ENCODE assay signal across 8 mouse cellular contexts in genomic region chr8:84978248-84978940, GRCm38 (mm10). TPM values are rescaled to one million over a fixed set of nuclear protein-coding genes. Genes with fewer than 3 reads are reported as not detected.
DNase-seq lines count a peak whose midpoint lies in the region; ATAC-seq and TF ChIP-seq lines count a peak whose summit lies in the region.

Junb (minus strand) TSS chr8:84978718.

- WGBS in intestine, embryonic 14.5 days: under 1% methylated on average over 63 of the region's 63 CpGs

- peak within 1 kb of the TSS; percentile 87 for H3K4me3 ChIP-seq in cortical plate, adult 2 months (ENCODE audit: insufficient read depth, low read length)
- peak within 1 kb of the TSS; percentile 54 for H3K4me3 ChIP-seq in intestine, embryonic 14.5 days (ENCODE audit: low read depth, low read length)

- peaks cover 19% of the 10 kb centered on the region for H3K36me3 ChIP-seq in intestine, embryonic 14.5 days (ENCODE audit: control insufficient read depth, insufficient read depth, low read length)

- peak; percentile 98 for DNase-seq in gastrocnemius, postnatal 25 days
- peak; percentile 94 for DNase-seq in intestine, embryonic 14.5 days (ENCODE audit: low spot score)
- peak; percentile 92 to 97 for DNase-seq in left cerebral cortex, postnatal 10 days (ENCODE audit: extremely low spot score in 1 of 2, low spot score in 2 of 2)
- peak; percentile 96 to 97 for DNase-seq in right cerebral cortex, postnatal 10 days (ENCODE audit: low spot score in 2 of 2)
- DNase-seq in urinary bladder, postnatal 14 days (ENCODE audit: low spot score): peak; percentile 95

- H3K9ac ChIP-seq in intestine, embryonic 14.5 days (ENCODE audit: low read length): peak within 1 kb of the TSS; percentile 67

- H3K4me1 ChIP-seq in cortical plate, adult 2 months (ENCODE audit: control insufficient read depth, insufficient read depth, low read length): peaks cover 1% of the 10 kb centered on the region; the same call in 1 of the 2 replicates
- H3K4me1 ChIP-seq in intestine, embryonic 14.5 days (replicated peaks; ENCODE audit: control insufficient read depth, insufficient read depth, low read length): peaks cover 64% of the 10 kb centered on the region

- no peak for TF ChIP-seq CTCF in cortical plate, adult 2 months (IDR thresholded peaks at IDR 0.05; ENCODE audit: extremely low read depth, insufficient read depth, low read length)

- no peaks in the 10 kb centered on the region for H3K9me3 ChIP-seq in intestine, embryonic 14.5 days (ENCODE audit: control insufficient read depth, low read length)

- intact Hi-C loops in left cerebral cortex, postnatal 10 days (cut with DNase I): no loop called here

- peak; percentile 100 for TF ChIP-seq POLR2A in cortical plate, adult 2 months (IDR thresholded peaks at IDR 0.05; ENCODE audit: extremely low read depth, insufficient read depth, low read length)

- ATAC-seq in activated CD4-positive, CD25-positive, alpha-beta regulatory T cell, adult 4 months: peak; percentile 36
- peak; percentile 56 for ATAC-seq in intestine, embryonic 14.5 days (replicated peaks; ENCODE audit: low FRiP score, low TSS enrichment, low read depth)
- peak; percentile 35 for ATAC-seq in megakaryocyte progenitor cell, adult 5-6 weeks (replicated peaks; ENCODE audit: poor library complexity)

- H3K27me3 ChIP-seq in intestine, embryonic 14.5 days (replicated peaks; ENCODE audit: control insufficient read depth, insufficient read depth, low read length): peaks cover 8% of the 10 kb centered on the region

- peak within 1 kb of the TSS; percentile 92 for H3K27ac ChIP-seq in cortical plate, adult 2 months (ENCODE audit: insufficient read depth, low read length)
- H3K27ac ChIP-seq in intestine, embryonic 14.5 days (ENCODE audit: low read depth): peak within 1 kb of the TSS; percentile 77

- peak within 1 kb of the TSS; percentile 99 for H3K4me2 ChIP-seq in intestine, embryonic 14.5 days (ENCODE audit: low read length)

RNA-seq across cellular contexts. Expression of gene Junb, which starts in this region (rescaled TPM):
- polyA plus RNA-seq in activated CD4-positive, CD25-positive, alpha-beta regulatory T cell, adult 4 months (2017; shearing (Covaris generic)): 10 to 100 TPM; 28.9 to 30.5 TPM
- polyA plus RNA-seq in cortical plate, adult 2 months (2012; rRNA removed): 57.5 and 81.7 TPM in 2 replicates
- 1 to 10 TPM; 5.1 to 6.9 TPM for total RNA-seq in gastrocnemius, postnatal 25 days (2021)
- 14.4 and 17.2 TPM in 2 replicates for polyA plus RNA-seq in intestine, embryonic 14.5 days (2014; fragmentation: Nextera tagmentation; extraction: Ambion mirVana)
- total RNA-seq in left cerebral cortex, postnatal 10 days (2021): 10 to 100 TPM; 29.9 to 33.0 TPM
- total RNA-seq in megakaryocyte progenitor cell, adult 5-6 weeks (2015): 14.7 and 26.1 TPM in 2 replicates
- 38.9 and 57.5 TPM in 2 replicates for total RNA-seq in megakaryocyte progenitor cell, adult 5-6 weeks (2017)

Comparison
In these comparisons a context has a peak if more than half of its experiments do, and no peak if none do; other contexts are left out.
1. Peak in every context shown above with its lines: DNase-seq, ATAC-seq, H3K4me3 ChIP-seq and H3K27ac ChIP-seq.